Mouse (Mus musculus): ENCODE data around the gene Tfap2c. TPM values are rescaled to one million over a fixed set of nuclear protein-coding genes. Genes with fewer than 3 reads are reported as not detected.

The Tfap2c gene
- total and polyA plus RNA-seq, 3 experiments: not detected

DNA sequence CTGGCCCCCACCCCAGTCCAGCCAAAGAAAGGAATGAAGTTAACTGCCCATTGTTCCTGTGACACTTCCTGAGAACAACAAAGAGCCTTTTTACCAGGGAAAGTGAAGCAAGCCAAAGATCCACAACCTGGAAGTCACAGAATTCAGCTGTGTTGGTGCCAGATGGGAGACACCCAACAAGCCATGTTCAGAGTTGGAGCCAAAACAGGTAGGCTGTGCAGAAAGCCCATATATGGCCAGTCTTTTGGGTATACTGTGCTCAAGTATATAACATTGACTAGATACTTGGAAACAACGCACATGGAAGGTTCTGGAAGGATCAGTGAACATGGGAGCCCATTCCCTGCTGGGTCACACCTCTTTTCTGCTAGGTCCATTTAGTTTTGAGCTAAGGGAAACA is 39.7 kb downstream of the Tfap2c start:
- Histone ChIP-seq H3K36me3 (replicated peaks in 1 of 2; ENCODE audit: control insufficient read depth in 1 of 2, insufficient read depth in 1 of 2, low read length in 1 of 2) (no peaks in the 10 kb centered on the region), H3K9ac (ENCODE audit: insufficient read depth, low read depth) (no peak overlapping the region), H3K79me2 (replicated peaks; ENCODE audit: control insufficient read depth, extremely low read depth, insufficient read depth, poor library complexity, severe bottlenecking) (no peaks in the 10 kb centered on the region), H3K4me1 (ENCODE audit: control insufficient read depth in 1 of 2, insufficient read depth in 2 of 2) (no peaks in the 10 kb centered on the region), H3K27ac (ENCODE audit: insufficient read depth, low read depth) (no peak overlapping the region), H3K27me3 (replicated peaks) (peaks cover 46% of the 10 kb centered on the region), H3K4me3 (replicated peaks in 1 of 3; ENCODE audit: low read depth in 2 of 3, low read length in 2 of 3, poor library complexity in 1 of 3) (no peak overlapping the region), H3K4me2 (ENCODE audit: insufficient read depth, low read depth, poor library complexity, severe bottlenecking) (no peak overlapping the region), H3K9me3 (replicated peaks; ENCODE audit: low read length) (no peaks in the 10 kb centered on the region)
- in situ Hi-C loops (cut with MboI; ENCODE audit: low pct_ligation_motif_present, low pct_unique_long_range_greater_than_20kb, low sequenced_read_pairs) (no loop called here), dilution Hi-C loops (cut with MboI; ENCODE audit: extremely low pct_ligation_motif_present, extremely low pct_unique_long_range_greater_than_20kb, low sequenced_read_pairs) (no loop called here)
- no peak for TF ChIP-seq MEF2A (IDR thresholded peaks at IDR 0.05; ENCODE audit: borderline replicate concordance, low read depth, low read length)
- no peak for TF ChIP-seq HCFC1 (IDR thresholded peaks at IDR 0.05; ENCODE audit: low read depth, low read length)
- no peak for TF ChIP-seq MAFK (IDR thresholded peaks at IDR 0.05; ENCODE audit: insufficient replicate concordance, low read length)
- no peak for TF ChIP-seq ZC3H11A (IDR thresholded peaks at IDR 0.05; ENCODE audit: low read depth, low read length)
- TF ChIP-seq E2F4 (IDR thresholded peaks at IDR 0.05; ENCODE audit: insufficient replicate concordance, low read depth, low read length): no peak
- TF ChIP-seq POLR2AphosphoS2 (IDR thresholded peaks at IDR 0.05; ENCODE audit: low read depth, low read length): no peak
- TF ChIP-seq ZMIZ1 (IDR thresholded peaks at IDR 0.05; ENCODE audit: low read depth, low read length): no peak
- no peak for TF ChIP-seq CHD2 (IDR thresholded peaks at IDR 0.05; ENCODE audit: low read length)
- TF ChIP-seq JUN (IDR thresholded peaks at IDR 0.05; ENCODE audit: insufficient read depth, low read depth, low read length): no peak
- no peak for TF ChIP-seq TBP (conservative IDR thresholded peaks at IDR 0.05; ENCODE audit: low read depth, low read length)
- TF ChIP-seq UBTF (IDR thresholded peaks at IDR 0.05; ENCODE audit: low read depth, low read length): no peak
- TF ChIP-seq ZNF384 (IDR thresholded peaks at IDR 0.05; ENCODE audit: low read depth, low read length): no peak
- DNase-seq (ENCODE audit: extremely low read depth): no peak

DNA sequence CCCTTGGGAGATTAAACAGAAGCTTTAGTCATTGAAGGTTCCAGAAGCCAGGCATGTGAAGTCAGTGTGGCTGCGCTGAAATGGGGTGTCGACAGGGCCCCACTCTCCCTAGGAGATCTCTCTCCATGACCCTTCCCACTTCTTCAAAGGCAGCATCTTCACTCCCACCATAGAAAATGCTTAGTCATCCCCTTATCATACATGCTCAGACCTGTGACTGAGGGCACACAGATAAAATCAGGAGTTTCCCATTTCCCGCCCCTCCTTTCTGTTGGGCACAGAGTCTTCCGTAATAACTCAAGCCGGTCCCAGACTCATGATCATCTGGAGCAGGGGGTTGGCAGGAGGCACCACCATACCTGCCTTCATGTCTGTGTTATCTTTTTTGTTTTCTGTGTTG is 41.4 kb downstream of the Tfap2c start:
- no peak overlapping the region for H3K4me3 ChIP-seq (replicated peaks in 1 of 3; ENCODE audit: low read depth in 2 of 3, low read length in 2 of 3, poor library complexity in 1 of 3)
- peaks cover 40% of the 10 kb centered on the region for H3K27me3 ChIP-seq (replicated peaks)
- in situ Hi-C loops (cut with MboI; ENCODE audit: low pct_ligation_motif_present, low pct_unique_long_range_greater_than_20kb, low sequenced_read_pairs) (no loop called here), dilution Hi-C loops (cut with MboI; ENCODE audit: extremely low pct_ligation_motif_present, extremely low pct_unique_long_range_greater_than_20kb, low sequenced_read_pairs) (no loop called here)
- no peaks in the 10 kb centered on the region for H3K36me3 ChIP-seq (replicated peaks in 1 of 2; ENCODE audit: control insufficient read depth in 1 of 2, insufficient read depth in 1 of 2, low read length in 1 of 2)
- H3K9ac ChIP-seq (ENCODE audit: insufficient read depth, low read depth): no peak overlapping the region
- no peaks in the 10 kb centered on the region for H3K4me1 ChIP-seq (ENCODE audit: control insufficient read depth in 1 of 2, insufficient read depth in 2 of 2)
- H3K79me2 ChIP-seq (replicated peaks; ENCODE audit: control insufficient read depth, extremely low read depth, insufficient read depth, poor library complexity, severe bottlenecking): no peaks in the 10 kb centered on the region
- TF ChIP-seq BHLHE40 (IDR thresholded peaks at IDR 0.05; ENCODE audit: low read depth, low read length) (no peak), TCF12 (IDR thresholded peaks at IDR 0.05; ENCODE audit: low read depth, low read length) (no peak), USF1 (IDR thresholded peaks at IDR 0.05; ENCODE audit: low read depth, low read length) (no peak), MEF2A (IDR thresholded peaks at IDR 0.05; ENCODE audit: borderline replicate concordance, low read depth, low read length) (no peak), IRF4 (IDR thresholded peaks at IDR 0.05; ENCODE audit: low read depth, low read length) (no peak), ZKSCAN1 (IDR thresholded peaks at IDR 0.05; ENCODE audit: borderline replicate concordance, low read depth, low read length) (no peak), POLR2AphosphoS2 (IDR thresholded peaks at IDR 0.05; ENCODE audit: low read depth, low read length) (no peak), UBTF (IDR thresholded peaks at IDR 0.05; ENCODE audit: low read depth, low read length) (no peak), ZMIZ1 (IDR thresholded peaks at IDR 0.05; ENCODE audit: low read depth, low read length) (no peak), MAFK (IDR thresholded peaks at IDR 0.05; ENCODE audit: insufficient replicate concordance, low read length) (no peak), ETS1 (conservative IDR thresholded peaks at IDR 0.05; ENCODE audit: low read depth, low read length) (no peak), PAX5 (IDR thresholded peaks at IDR 0.05; ENCODE audit: low read length) (no peak), ZC3H11A (IDR thresholded peaks at IDR 0.05; ENCODE audit: low read depth, low read length) (no peak), CTCF (conservative IDR thresholded peaks at IDR 0.05 in 1 of 2, IDR thresholded peaks at IDR 0.05 in 1 of 2; ENCODE audit: low read depth in 2 of 2, low read length in 2 of 2) (no peak), GABPA (IDR thresholded peaks at IDR 0.05; ENCODE audit: insufficient replicate concordance, low read depth, low read length) (no peak), SMC3 (IDR thresholded peaks at IDR 0.05; ENCODE audit: low read depth, low read length) (no peak)
- H3K27ac ChIP-seq (ENCODE audit: insufficient read depth, low read depth): no peak overlapping the region
- no peak for DNase-seq (ENCODE audit: extremely low read depth)
- no peaks in the 10 kb centered on the region for H3K9me3 ChIP-seq (replicated peaks; ENCODE audit: low read length)
- H3K4me2 ChIP-seq (ENCODE audit: insufficient read depth, low read depth, poor library complexity, severe bottlenecking): no peak overlapping the region
